Mouse (Mus musculus) right cerebral cortex, postnatal 36 days (tissue): ENCODE data around the gene Mrpl27.
"Not testable (repeated sequence)": the region's sequence is repeated elsewhere in the genome, so short reads cannot be mapped to it uniquely, and the experiment has no call there.

Source experiments
- DNase-seq, 2 experiments: peaks; one replicate each; pipeline ENCODE4 v3.0.0; 2022; ENCODE audit warnings: low spot score in 2 of 2, mixed read lengths in 1 of 2

Mrpl27 gene

GRCm38 (mm10) chr11:94674984-94675383 is 21.4 kb downstream of the Mrpl27 start:
- no peak for DNase-seq

GRCm38 (mm10) chr11:94675446-94675845 is 21.9 kb downstream of the Mrpl27 start:
- no peak for DNase-seq

DNA sequence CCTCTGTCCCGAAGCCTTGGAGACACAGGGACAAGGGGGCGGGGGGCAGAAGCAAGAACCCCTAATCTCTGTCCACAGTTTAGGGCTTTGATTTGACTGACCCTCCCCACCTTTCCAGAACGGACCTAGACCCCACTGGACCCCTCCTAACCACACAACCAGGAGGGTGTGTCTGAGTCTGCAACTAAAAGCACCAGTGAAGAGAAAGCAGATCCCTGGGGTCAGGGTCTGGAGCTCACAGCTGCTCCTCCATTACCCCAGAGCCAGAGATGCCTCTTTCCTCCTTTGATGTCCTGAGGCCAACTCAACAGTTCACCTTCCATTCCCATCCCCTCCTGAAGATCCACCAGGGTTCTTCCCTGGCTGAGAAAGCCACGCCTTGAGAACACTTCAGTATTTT is 22.7 kb downstream of the Mrpl27 start:
- DNase-seq, result no peak

DNA sequence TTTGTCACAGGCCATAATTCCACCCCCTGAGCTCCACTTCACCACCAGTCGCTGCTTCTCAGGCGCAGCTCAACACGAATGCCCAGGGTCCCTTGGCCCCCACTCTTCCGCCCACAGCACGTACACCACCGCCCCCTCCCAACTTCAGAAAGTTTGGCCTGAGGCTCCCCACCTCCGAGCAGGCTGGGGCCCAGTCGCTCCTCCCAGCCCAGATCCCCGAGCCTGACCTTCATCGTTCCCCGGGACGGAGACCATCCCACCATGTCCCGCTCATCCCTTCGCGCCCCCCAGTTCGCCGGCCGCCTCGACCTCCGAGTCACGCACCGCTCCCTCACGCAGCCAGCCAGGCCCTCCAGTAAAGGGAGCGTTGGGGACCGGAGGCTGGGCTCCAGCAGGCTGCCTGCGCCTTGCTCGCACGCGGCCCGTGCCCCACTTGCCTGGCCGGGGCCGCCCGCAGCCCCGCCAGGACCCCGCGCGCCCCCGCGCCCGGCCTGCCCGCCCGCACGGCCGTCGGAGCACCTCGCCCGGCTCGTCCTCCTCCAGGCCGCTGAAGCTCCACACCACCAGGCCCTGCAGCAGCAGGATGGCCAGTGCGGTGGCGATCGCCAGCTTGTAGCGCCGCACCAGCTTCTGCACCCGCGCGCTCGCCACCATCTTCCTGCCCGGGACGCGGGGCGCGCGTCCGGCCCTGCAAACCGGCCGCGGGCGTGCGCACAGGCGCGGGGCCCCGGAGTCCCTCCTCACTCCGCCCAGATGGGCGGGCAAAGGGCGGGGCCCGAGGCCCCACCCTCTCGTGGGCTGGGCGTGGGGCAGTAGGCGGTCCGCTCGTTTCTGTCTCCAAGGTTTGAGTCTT is 23.4 kb downstream of the Mrpl27 start, which contains the start of gene Xylt2:
Gene Xylt2 (minus strand): TSS at position 762 of the 853 bp plus-strand sequence.
- DNase-seq, result peak; percentile 78 to 81

GRCm38 (mm10) chr11:94677607-94678145 is 24.1 kb downstream of the Mrpl27 start:
- no peak for DNase-seq

GRCm38 (mm10) chr11:94680639-94681038 is 27.1 kb downstream of the Mrpl27 start:
- DNase-seq, result no peak

DNA sequence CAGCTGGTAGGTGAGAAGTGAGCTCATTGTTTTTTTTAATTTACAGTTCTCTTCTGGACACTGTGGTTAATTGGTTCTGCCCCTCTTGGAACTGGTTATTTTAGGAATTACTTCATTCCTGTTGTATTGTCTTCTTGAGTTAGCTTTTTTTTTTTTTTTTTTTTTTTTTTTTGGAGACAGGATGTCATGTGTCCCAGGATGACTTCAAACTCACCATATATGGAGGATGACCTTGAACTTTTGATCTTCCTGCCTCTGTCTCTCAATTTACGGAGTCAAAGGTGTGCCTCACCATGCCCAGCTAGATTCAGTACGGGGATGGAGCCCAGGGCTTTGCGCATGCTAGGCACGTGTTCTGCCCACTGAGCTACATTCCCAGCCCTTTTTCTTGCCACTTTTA is 28.1 kb downstream of the Mrpl27 start:
- DNase-seq, result no peak

DNA sequence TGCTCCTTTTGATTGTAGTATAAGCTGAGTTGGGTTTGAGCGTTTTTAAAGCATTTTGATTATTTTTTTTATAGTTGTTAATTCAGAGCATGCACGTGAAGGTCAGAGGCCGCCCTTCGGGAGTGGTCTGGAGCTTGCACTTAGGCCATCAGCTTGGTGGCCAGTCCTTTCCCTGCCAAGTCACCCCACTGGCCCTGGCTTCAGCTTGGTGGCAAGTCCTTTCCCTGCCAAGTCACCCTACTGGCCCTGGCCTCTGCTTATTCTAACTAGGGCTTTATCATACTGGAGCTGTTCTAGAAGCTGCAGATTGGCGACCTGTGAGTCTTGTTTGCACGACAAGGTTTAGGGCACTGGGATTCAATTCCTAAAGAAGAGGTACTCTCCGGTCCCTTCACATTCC is 28.9 kb downstream of the Mrpl27 start:
- no peak for DNase-seq

DNA sequence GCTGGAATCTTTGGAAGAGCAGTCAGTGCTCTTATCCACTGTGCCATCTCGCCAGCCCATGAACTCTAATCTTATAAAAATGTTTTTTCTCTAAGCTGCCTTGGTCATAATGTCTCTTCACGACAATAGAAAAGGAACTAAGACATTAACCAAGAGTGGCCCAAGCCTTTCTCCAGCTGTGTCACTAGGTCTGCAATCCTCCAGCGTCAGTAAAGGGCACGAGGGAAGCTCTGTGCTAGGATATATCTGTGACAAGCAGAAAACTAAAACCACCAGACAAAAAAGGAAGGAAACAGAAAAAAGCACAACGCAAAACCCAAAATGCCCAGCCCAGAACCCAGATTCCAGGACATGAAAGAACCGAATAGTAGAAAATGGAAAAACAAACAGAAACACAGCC is 33.6 kb downstream of the Mrpl27 start:
- DNase-seq, result no peak

GRCm38 (mm10) chr11:94692502-94692901 is 38.9 kb downstream of the Mrpl27 start:
- not testable (repeated sequence) for DNase-seq

DNA sequence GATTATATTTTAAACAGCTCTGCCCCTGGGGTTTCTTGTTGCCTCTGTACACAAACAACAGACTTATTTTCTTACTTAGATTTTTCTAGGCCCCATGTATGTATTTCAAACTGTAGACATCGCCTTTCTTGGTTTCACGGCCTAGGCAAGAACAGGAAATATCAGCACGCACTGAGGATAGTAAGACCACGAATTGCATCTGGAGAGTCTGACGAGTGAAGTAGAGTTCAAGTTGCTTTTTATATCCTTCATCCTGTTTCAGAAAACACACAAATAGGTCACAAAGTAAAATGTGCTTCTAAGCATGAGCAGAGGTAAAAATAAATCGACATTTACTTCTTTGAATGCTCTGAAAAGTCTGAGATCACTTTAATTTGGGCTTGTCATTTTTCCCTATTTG is 41.9 kb downstream of the Mrpl27 start:
- DNase-seq, result no peak

DNA sequence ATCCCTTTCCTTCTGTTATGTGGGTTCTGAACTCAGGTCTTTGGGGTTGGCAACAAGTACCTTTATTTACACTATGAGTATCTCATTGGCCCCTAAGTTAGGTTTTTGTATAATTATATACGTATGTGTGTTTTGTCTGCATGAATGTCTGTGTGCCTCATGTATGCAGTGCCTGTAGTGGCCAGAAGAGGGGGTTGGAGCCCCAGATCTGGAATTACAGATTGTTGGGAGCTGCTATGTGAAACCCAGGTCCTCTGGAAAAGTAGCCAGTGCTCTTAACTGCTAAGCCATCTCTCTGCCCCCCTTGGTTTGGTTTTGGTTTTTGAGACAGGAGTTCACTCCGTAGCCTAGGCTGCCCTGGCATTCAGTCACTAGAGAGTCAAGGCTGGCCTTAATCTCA is 43.6 kb downstream of the Mrpl27 start:
- no peak for DNase-seq

GRCm38 (mm10) chr11:94697703-94698464 is 44.3 kb downstream of the Mrpl27 start:
- DNase-seq, result no peak

GRCm38 (mm10) chr11:94699399-94699798 is 45.8 kb downstream of the Mrpl27 start:
- no peak for DNase-seq

GRCm38 (mm10) chr11:94701401-94702215 is 48.0 kb downstream of the Mrpl27 start:
- no peak for DNase-seq

DNA sequence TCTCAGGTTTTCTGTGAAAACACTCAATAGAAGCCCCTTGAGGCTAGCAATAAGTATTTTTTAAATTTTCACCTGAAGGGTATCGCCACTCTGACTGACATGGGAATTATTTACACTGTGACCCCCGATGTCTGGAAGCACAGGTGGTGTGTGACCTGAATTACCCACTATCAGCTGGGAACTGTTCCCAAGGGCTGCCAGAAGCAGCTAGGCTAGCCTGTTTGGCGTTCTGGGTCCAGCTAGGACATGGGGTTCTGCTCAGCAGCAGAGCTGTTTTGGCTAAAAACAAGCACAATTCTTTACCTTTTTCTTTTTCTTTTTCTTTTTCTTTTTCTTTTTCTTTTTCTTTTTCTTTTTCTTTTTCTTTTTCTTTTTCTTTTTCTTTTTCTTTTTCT is 48.6 kb downstream of the Mrpl27 start:
- DNase-seq, result no peak

DNA sequence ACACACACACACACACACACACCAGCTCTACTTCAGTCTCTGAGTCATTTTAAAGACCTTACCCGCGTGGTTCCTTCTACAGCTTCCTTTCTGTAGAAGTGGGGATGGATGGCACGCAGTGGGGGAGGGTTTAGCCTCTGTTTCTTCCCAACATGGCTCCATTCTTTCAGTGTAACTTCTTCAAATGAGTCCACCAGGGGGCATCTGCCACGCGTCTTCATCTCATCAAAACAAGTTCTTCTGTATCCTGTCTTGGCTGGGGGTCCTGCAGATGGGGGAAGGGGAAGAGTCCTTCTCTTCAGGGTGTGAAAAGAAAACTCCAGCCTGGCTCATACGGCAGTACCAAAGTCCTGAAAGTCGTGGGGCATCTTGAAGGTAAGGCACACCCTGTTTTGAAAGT is 50.5 kb downstream of the Mrpl27 start:
- no peak for DNase-seq

DNA sequence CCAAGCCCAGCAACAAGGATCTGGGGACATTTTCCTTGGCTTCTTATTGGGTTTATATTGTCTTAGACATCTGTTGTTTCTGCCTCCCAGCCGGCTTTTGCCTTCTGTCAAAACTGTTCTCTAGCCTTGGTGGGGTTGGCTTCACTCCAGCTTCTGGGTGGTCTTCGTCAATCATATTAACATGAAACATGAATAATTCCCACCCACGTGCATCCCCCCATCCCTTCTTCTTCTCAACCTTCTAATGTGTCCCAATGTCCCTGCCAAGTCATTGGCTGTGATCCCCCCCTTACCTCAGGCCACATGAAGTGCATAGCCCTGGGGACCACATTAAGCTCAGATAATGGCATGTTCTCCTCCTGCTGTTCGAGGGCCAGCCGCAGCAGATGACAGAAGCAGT is 50.9 kb downstream of the Mrpl27 start, which contains the start of gene Gm11541:
Gene Gm11541 (minus strand): TSS at position 28 of the 400 bp plus-strand sequence.
- no peak for DNase-seq
